Mouse (Mus musculus): ENCODE results near the gene Fyn. TPM values are rescaled to one million over a fixed set of nuclear protein-coding genes. Genes with fewer than 3 reads are reported as not detected.

Fyn gene
- total and polyA plus RNA-seq, 2 experiments, result 4.4 to 5.6 TPM

DNA sequence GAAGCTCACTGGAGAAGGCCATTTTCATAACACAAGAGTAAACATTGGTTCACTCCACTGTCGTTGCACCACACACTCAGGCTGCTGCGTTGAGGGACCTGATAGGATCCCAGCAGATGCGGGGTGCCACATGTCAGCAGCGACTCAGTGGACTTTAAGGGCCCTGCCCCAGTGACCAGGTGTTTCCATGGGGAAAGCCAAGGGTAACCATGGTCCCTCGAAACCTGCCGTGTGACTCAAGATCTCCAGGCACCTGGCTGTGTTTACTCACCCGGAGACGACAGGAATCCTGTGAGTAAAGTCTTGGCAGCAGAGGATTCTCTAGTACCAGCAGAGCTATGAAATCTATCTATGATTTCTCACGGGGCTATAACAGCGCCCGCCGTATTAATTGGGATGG is 198.2 kb downstream of the Fyn start:
- TF ChIP-seq POLR2A (IDR thresholded peaks at IDR 0.05; ENCODE audit: extremely low read depth, insufficient read depth, low read length) (no peak), CTCF (IDR thresholded peaks at IDR 0.05; ENCODE audit: low read depth, low read length) (no peak)

DNA sequence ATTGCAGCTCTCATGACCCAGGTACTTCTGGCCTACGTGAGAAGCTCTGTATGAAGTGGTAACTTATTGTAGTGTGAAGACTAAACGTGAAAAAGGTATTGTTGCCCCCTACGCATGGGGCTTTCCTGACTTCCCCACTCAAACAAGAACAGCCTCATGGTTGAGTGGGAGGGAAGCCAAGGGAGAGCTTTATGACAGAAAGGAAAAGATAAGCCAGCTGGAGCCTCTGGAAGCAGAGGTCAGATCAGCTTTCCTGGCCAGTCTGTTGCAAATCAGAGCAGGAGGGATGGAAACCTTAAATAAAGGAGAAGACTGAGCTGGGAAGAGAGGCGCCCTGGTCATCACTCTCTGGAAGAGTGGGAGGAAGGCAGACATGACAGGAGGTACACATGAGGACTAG is 200.3 kb downstream of the Fyn start:
- no peaks in the 10 kb centered on the region for H3K27me3 ChIP-seq (ENCODE audit: control insufficient read depth, insufficient read depth, low read length)
- H3K36me3 ChIP-seq (ENCODE audit: control insufficient read depth, insufficient read depth, low read length), result no peaks in the 10 kb centered on the region
- TF ChIP-seq POLR2A (IDR thresholded peaks at IDR 0.05; ENCODE audit: extremely low read depth, insufficient read depth, low read length), result no peak
- TF ChIP-seq CTCF (IDR thresholded peaks at IDR 0.05; ENCODE audit: low read depth, low read length), result no peak
- H3K27ac ChIP-seq (replicated peaks; ENCODE audit: insufficient read depth, low read depth, low read length), result no peak overlapping the region
- H3K79me2 ChIP-seq (ENCODE audit: control insufficient read depth, insufficient read depth, low read length), result no peaks in the 10 kb centered on the region
- no peak for DNase-seq (ENCODE audit: extremely low read depth, low read depth, low spot score)
- no peaks in the 10 kb centered on the region for H3K4me1 ChIP-seq (ENCODE audit: control insufficient read depth, insufficient read depth, low read length)
- H3K4me3 ChIP-seq (ENCODE audit: insufficient read depth, low read depth, low read length), result no peak overlapping the region
- H3K9ac ChIP-seq (ENCODE audit: low read depth, low read length), result no peak overlapping the region
- WGBS, result 84% methylated on average over 4 of the region's 4 CpGs

More for the DNA sequence above, 198.2 kb downstream of the Fyn start:
- no peak overlapping the region for H3K9ac ChIP-seq (ENCODE audit: low read depth, low read length)
- no peak for DNase-seq (ENCODE audit: extremely low read depth, low read depth, low spot score)
- H3K27ac ChIP-seq (replicated peaks; ENCODE audit: insufficient read depth, low read depth, low read length), result no peak overlapping the region
- no peaks in the 10 kb centered on the region for H3K79me2 ChIP-seq (ENCODE audit: control insufficient read depth, insufficient read depth, low read length)
- H3K4me3 ChIP-seq (ENCODE audit: insufficient read depth, low read depth, low read length), result no peak overlapping the region
- no peaks in the 10 kb centered on the region for H3K36me3 ChIP-seq (ENCODE audit: control insufficient read depth, insufficient read depth, low read length)
- no peaks in the 10 kb centered on the region for H3K4me1 ChIP-seq (ENCODE audit: control insufficient read depth, insufficient read depth, low read length)
- no peaks in the 10 kb centered on the region for H3K27me3 ChIP-seq (ENCODE audit: control insufficient read depth, insufficient read depth, low read length)
- WGBS, result 77% methylated on average over 12 of the region's 12 CpGs

GRCm38 (mm10) chr10:39571011-39571410 is 202.4 kb downstream of the Fyn start:
- TF ChIP-seq POLR2A (IDR thresholded peaks at IDR 0.05; ENCODE audit: extremely low read depth, insufficient read depth, low read length) (no peak), CTCF (IDR thresholded peaks at IDR 0.05; ENCODE audit: low read depth, low read length) (no peak)
- no peaks in the 10 kb centered on the region for H3K4me1 ChIP-seq (ENCODE audit: control insufficient read depth, insufficient read depth, low read length)

DNA sequence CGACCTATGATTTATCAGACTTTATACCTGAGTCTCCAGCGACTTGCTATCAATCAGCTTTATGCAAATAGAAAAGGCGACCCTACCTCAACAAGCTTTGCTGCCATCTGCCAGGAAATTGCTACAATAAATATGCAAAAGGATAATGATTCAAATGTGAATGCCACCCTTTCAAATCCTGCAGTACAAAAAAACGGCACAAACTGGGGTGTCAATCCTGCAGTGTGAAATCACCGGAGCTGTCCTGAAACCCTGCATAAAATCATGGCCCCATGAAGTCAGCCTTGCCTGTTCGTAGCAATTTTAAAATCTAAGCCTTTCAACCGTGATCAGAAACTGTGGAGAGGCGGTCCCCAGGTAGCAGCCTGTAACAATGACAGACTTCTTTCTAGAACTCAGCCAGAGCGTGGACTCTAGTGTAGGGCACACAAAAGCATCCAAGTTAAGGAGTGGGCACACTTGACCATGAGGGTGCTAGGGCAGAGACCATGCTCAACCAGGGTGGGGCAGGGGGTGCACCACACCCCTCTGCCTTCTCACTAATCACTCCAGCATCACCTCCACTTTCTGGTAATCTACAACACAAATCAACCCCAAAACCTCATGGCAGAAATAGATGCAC is 203.5 kb downstream of the Fyn start:
- H3K9ac ChIP-seq (ENCODE audit: low read depth, low read length), result no peak overlapping the region
- no peak for DNase-seq (ENCODE audit: extremely low read depth, low read depth, low spot score)
- no peak for TF ChIP-seq CTCF (IDR thresholded peaks at IDR 0.05; ENCODE audit: low read depth, low read length)
- TF ChIP-seq POLR2A (IDR thresholded peaks at IDR 0.05; ENCODE audit: extremely low read depth, insufficient read depth, low read length), result no peak
- H3K4me3 ChIP-seq (ENCODE audit: insufficient read depth, low read depth, low read length), result no peak overlapping the region
- no peaks in the 10 kb centered on the region for H3K27me3 ChIP-seq (ENCODE audit: control insufficient read depth, insufficient read depth, low read length)
- no peak overlapping the region for H3K27ac ChIP-seq (replicated peaks; ENCODE audit: insufficient read depth, low read depth, low read length)
- H3K36me3 ChIP-seq (ENCODE audit: control insufficient read depth, insufficient read depth, low read length), result no peaks in the 10 kb centered on the region
- no peaks in the 10 kb centered on the region for H3K79me2 ChIP-seq (ENCODE audit: control insufficient read depth, insufficient read depth, low read length)
- no peaks in the 10 kb centered on the region for H3K4me1 ChIP-seq (ENCODE audit: control insufficient read depth, insufficient read depth, low read length)
- WGBS, result 75% methylated on average over 9 of the region's 9 CpGs

More at GRCm38 (mm10) chr10:39571011-39571410, 202.4 kb downstream of the Fyn start:
- 62% methylated on average over 7 of the region's 7 CpGs for WGBS
- DNase-seq (ENCODE audit: extremely low read depth, low read depth, low spot score), result no peak
- H3K27me3 ChIP-seq (ENCODE audit: control insufficient read depth, insufficient read depth, low read length), result no peaks in the 10 kb centered on the region
- H3K9ac ChIP-seq (ENCODE audit: low read depth, low read length), result no peak overlapping the region
- no peak overlapping the region for H3K27ac ChIP-seq (replicated peaks; ENCODE audit: insufficient read depth, low read depth, low read length)
- no peaks in the 10 kb centered on the region for H3K36me3 ChIP-seq (ENCODE audit: control insufficient read depth, insufficient read depth, low read length)
- H3K79me2 ChIP-seq (ENCODE audit: control insufficient read depth, insufficient read depth, low read length), result no peaks in the 10 kb centered on the region
- H3K4me3 ChIP-seq (ENCODE audit: insufficient read depth, low read depth, low read length), result no peak overlapping the region

DNA sequence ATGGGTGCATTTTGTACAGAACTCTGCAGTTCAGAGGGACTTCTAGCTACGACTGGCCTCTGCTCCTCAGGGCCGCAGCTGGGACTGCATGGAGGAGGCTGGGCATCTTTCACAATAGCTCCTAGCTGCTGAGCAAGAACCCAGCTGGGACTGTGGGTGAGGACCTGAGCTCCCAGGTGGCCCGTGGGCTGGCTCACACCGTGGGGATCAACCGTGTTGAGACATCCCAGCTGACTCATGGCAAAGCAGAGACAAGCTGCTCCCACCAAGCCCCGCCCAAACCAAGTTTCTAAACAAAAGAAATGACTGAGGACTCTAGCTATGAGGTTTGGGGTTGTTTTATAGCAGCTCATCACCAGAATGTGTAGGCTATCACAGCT is 204.0 kb downstream of the Fyn start:
- no peaks in the 10 kb centered on the region for H3K36me3 ChIP-seq (ENCODE audit: control insufficient read depth, insufficient read depth, low read length)
- no peak overlapping the region for H3K27ac ChIP-seq (replicated peaks; ENCODE audit: insufficient read depth, low read depth, low read length)
- 63% methylated on average over 6 of the region's 6 CpGs for WGBS
- H3K4me3 ChIP-seq (ENCODE audit: insufficient read depth, low read depth, low read length), result no peak overlapping the region
- H3K79me2 ChIP-seq (ENCODE audit: control insufficient read depth, insufficient read depth, low read length), result no peaks in the 10 kb centered on the region
- no peak for TF ChIP-seq CTCF (IDR thresholded peaks at IDR 0.05; ENCODE audit: low read depth, low read length)
- TF ChIP-seq POLR2A (IDR thresholded peaks at IDR 0.05; ENCODE audit: extremely low read depth, insufficient read depth, low read length), result no peak
- no peaks in the 10 kb centered on the region for H3K27me3 ChIP-seq (ENCODE audit: control insufficient read depth, insufficient read depth, low read length)
- no peak overlapping the region for H3K9ac ChIP-seq (ENCODE audit: low read depth, low read length)
- no peak for DNase-seq (ENCODE audit: extremely low read depth, low read depth, low spot score)
- H3K4me1 ChIP-seq (ENCODE audit: control insufficient read depth, insufficient read depth, low read length), result no peaks in the 10 kb centered on the region

- Histone ChIP-seq H3K27me3 (ENCODE audit: control insufficient read depth, insufficient read depth, low read length) (no peaks in the 10 kb centered on the region), H3K36me3 (ENCODE audit: control insufficient read depth, insufficient read depth, low read length) (no peaks in the 10 kb centered on the region), H3K79me2 (ENCODE audit: control insufficient read depth, insufficient read depth, low read length) (no peaks in the 10 kb centered on the region), H3K4me3 (ENCODE audit: insufficient read depth, low read depth, low read length) (no peak overlapping the region), H3K27ac (replicated peaks; ENCODE audit: insufficient read depth, low read depth, low read length) (no peak overlapping the region), H3K4me1 (ENCODE audit: control insufficient read depth, insufficient read depth, low read length) (no peaks in the 10 kb centered on the region), H3K9ac (ENCODE audit: low read depth, low read length) (no peak overlapping the region)
- no peak for TF ChIP-seq CTCF (IDR thresholded peaks at IDR 0.05; ENCODE audit: low read depth, low read length)
- TF ChIP-seq POLR2A (IDR thresholded peaks at IDR 0.05; ENCODE audit: extremely low read depth, insufficient read depth, low read length), result no peak
- DNase-seq (ENCODE audit: extremely low read depth, low read depth, low spot score), result no peak
- WGBS, result 91% methylated on average over 6 of the region's 6 CpGs
Observed at GRCm38 (mm10) chr10:39576466-39576865, 207.8 kb downstream of the Fyn start.
